Mouse (Mus musculus) layer of hippocampus, postnatal 36 days (tissue): ENCODE results near the gene Sh2d5. TPM values are rescaled to one million over a fixed set of nuclear protein-coding genes. Genes with fewer than 3 reads are reported as not detected.

ENCODE experiments used
- DNase-seq, 2 experiments: peaks; one replicate each; pipeline ENCODE4 v3.0.0; 2022
- total RNA-seq, 2 experiments: library from RNA; stranded (reverse); gene quantifications; 2 replicates each; pipeline ENCODE4 v1.2.3; 2021

Sh2d5 gene
- total RNA-seq: 10 to 100 TPM; 45.3 to 51.4 TPM

GRCm38 (mm10) chr4:138250088-138250960 lies at the start of gene Sh2d5, which contains the start of gene Kif17:
Gene Sh2d5, plus strand, starts transcription at chr4:138250403.
Gene Kif17, plus strand, starts transcription at chr4:138250435.
- DNase-seq: peak; percentile 86 to 87

DNA sequence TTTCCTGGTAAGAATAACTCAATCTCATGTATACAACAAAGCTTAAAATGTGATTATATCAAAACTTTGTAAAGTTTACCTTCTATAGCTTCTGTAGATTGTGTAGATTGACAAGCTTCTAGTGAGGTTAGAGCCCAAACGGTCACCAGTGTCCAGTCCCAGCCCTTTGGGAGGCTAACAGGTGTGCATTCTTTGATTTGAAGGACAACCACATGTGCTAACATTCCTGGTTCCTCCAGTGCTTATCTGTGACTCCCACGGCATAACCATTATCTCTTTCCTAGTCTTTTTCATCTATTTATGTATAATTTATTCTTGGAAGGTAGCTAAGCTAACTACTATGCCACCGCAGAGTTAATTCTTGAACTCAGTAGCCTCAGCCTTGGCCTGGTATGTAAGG lies 49.4 kb upstream of the Sh2d5 start:
- DNase-seq: no peak

- no peak for DNase-seq
Measured at GRCm38 (mm10) chr4:138201696-138202095, 48.5 kb upstream of the Sh2d5 start.

GRCm38 (mm10) chr4:138210116-138210515 lies 40.1 kb upstream of the Sh2d5 start:
- DNase-seq: no peak

- DNase-seq: no peak
Measured at GRCm38 (mm10) chr4:138213861-138214260, 36.3 kb upstream of the Sh2d5 start.

DNA sequence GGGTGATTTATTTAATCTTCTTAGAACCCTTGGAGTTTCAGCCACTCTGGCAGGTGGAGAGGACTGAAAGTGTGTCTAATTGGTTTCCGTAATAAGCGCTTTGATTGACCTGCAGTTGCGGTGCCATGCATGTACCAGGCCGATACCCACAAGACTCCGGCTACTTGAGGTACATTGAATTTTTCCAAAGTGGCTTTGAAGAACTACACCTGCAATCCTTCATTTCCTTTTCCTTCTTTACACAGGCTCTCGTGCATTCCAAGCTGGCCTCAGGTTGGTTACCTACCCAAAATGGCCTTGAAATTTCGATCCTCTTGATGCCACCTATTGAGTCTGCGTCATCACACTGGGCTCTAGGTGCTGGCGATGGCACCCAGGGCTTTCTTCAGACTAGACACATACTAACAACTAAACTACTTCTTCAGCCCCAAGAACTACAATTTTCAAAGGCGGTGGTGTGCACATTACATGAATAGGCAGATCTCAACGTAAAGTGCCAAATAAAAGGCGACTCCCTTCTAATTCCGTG lies 34.5 kb upstream of the Sh2d5 start:
- DNase-seq: no peak

DNA sequence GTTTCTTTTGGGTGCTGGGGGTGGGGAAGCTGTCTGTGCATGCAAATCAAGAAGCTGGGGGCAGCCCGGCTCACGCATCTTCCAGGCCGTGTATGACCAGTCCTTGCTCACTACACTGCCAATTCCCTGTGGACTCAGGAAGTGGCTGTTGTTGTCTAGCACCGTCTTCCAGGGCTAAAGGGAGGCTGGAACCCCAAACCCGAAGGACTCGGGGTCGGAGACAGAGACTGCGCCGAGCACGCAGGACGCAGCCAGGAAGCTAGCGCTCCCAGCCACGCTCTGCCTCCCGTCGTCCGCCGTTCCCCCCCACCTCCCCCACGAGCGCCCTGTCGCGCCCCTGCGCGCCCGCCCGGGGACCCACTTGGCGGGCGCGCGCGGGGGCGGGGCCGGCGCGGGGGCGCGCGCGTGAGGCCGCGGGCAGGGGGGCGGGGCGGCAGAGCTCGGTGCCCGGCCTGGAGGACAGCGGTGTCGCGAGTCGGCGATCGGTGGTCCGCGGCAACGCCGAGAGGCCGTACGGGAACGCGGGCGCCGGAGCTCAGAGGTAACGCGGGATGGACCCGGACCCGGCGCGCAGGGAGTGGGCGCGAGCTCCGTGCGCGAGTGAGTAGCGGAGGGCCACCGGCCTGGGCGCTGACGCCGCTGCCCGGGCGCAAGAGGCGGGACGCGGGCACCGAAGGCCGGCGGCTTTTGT lies 33.9 kb upstream of the Sh2d5 start, which contains the start of gene Hp1bp3:
TSS of gene Hp1bp3 (plus strand) at position 97 of the 691 bp plus-strand sequence.
- DNase-seq: peak; percentile 74 to 76

DNA sequence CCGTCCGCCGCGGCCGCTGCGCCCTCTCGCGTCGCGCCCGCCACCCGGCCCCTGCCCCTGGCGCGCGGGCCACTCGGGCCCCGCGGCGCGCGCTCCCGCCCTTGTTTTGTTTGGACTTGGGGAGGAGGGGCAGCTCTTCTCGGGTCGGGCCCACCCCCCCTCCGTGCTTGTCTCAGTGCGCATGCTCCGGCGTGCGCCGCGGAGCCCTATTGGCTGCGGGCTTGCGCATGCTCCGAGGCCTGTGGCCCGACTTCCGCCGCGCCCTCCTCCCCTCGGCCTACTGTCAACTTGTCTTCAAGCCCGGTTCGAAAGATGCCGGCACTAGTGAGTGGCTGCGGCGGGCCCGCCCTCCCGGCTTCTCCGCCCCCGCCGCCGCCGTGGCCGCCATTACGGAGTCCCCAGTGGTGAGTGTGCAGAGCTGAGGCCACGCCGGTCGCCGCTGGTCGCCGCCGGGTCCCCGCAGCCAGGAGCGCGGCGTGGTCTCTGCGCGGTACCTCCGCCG lies 33.3 kb upstream of the Sh2d5 start:
- peak; percentile 97 for DNase-seq

DNA sequence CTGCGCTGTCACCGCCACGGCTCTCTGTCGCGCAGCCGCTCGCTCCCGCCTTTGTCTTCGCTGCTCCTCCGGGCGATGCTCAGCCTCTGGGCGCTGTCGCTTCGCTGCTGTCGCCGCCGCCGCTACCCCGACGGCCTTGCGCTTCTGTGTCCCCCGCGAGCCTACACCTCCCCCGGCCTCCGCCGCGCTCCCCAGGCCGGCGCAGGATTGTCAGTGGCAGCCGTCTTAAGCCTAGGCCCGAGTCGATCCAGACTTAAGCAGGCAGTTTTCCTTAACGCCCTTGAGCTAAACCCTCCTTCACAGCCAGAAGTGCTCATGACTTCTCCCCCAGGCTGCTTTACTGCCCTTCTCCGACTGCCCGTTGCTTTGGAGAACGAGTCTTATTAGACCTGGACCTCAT lies 32.8 kb upstream of the Sh2d5 start:
- peak in 1 of 2 experiments; percentile 39 for DNase-seq

DNA sequence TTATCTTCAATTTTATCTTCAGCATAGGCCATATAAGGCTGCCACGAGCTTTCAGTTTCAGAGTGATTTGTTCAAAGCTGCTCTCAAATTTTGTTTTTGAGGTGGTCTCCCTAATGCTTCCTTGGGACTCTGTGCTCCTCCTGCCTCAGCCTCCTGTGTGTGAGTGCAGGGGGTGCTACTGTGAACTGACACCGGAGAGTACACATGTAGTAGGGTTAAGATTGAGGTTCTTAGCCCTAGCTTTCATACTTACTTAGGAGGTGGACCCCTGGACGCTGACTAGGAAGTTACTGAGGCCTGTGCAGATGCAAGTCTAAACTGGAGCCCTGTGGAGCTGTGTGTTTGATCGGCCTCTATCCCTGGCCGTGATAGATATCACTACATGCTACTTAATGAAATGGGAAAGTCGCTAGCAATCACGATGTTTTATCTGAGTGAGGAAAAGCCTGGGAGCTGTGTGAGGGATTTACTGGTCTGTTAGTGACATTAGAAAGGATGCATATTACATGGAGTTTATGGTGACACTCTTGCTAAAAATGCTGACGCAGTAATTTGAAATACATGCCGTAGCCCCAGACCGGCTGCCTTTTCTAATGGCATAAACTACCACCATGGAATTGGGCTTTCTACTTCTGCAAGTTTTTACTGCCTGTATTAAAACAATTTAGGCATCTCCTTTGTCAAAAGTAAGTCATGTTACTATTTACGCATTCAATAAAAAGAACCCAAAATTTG lies 32.1 kb upstream of the Sh2d5 start:
- DNase-seq: no peak

- no peak for DNase-seq
Measured at GRCm38 (mm10) chr4:138219331-138219730, 30.9 kb upstream of the Sh2d5 start.

GRCm38 (mm10) chr4:138220761-138221160 lies 29.4 kb upstream of the Sh2d5 start:
- DNase-seq: no peak

DNA sequence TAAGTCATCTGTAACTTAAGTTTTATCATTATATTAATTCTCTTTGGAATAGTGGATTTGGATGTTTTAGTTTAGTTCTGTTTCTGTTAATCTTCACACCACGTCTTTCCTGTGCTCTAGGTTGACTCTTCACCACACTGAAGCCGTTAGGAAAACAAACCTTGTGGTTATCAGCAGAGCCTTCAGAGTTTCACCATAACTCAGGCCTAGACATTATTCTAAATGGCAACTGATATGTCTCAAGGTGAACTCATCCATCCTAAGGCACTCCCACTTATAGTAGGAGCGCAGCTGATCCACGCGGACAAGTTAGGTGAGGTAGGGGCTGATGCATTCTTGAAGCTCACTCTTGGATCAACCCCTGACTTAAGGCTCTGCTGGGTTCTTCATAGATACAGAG lies 28.8 kb upstream of the Sh2d5 start:
- DNase-seq: no peak

GRCm38 (mm10) chr4:138222396-138222795 lies 27.8 kb upstream of the Sh2d5 start:
- DNase-seq: no peak

DNA sequence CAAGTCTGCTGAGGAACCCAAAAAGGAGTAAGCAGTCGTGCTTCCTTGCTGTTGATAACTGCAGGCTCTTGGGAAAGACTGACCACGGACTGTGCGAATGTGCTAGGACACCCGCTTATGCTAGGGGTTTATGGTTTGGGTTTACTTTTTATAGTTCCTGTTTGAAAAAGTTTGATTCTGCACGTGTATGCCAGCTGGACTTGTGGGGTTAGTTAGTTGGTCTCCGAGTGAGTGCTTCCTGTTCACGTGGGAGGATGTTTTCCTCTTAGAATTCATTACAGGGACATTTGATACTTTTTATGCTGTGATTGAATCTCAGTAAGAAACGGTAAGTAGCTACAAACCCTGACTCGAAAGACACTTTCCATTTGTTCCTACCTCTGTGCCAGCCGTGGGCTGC lies 26.6 kb upstream of the Sh2d5 start:
- no peak for DNase-seq

DNA sequence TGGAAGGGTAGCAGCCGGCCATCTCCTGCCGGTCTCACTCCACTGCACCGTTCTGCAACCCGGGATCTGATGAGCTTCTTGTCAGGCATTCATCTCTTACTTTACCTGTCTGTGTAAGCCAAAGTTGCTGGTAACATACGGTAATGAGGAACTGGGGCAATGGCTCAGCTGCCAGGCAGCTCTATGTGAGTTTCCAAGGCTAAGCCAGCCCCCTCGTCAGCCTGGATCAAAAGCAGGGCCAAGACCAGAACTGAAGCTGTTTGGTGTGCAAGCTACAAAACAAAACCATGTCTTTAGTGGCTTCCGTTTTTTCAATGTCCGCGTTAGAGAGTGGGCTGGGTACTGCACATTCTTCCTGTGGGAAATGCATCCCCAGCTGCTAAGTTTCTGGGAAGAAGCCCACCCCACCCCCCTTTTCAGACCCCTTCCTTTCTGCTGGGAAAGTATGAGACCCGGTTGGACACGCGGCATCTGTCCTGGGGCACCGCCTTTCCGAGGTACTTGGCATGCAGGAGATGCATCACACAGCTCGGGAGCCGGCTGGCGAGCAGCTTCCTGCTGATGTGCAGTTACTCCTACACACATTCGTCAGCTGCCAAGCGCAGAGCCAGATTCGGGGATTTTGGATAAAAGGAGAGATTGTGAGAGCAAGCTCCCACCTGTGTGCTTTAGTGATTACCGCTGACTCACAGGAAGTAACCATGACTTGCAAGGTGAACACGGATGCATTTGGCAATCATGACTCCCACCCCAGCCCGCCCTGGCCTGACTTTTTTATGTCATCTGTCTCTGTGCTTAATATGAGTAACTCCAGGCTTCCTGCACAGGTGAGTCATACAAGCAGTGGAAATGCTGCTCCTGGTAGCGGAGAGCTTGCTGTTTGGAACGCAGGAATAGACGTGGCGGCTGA lies 3.2 kb upstream of the Sh2d5 start:
- DNase-seq: peak; percentile 57 to 67

DNA sequence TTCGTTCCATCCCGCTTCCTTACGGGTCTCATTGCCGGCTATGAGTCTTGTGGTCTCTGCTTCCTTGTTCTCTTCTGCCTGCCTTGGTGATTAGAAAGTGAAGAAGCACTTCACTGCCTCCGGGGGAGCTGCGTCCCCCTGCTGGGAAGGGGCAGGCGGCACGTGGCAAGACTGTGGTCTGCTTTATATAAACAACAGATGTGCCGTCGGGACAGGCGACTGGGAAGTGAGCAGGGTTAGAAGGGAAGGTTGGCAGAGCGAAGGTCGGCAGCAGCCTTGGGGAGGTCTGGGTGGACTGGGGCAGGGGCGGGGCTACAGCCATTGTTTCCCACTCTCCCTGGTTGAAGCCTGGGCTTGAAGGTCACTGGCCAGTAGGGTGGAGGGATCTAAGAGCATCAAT lies 1.6 kb downstream of the Sh2d5 start:
- DNase-seq: peak in 1 of 2 experiments; percentile 16

DNA sequence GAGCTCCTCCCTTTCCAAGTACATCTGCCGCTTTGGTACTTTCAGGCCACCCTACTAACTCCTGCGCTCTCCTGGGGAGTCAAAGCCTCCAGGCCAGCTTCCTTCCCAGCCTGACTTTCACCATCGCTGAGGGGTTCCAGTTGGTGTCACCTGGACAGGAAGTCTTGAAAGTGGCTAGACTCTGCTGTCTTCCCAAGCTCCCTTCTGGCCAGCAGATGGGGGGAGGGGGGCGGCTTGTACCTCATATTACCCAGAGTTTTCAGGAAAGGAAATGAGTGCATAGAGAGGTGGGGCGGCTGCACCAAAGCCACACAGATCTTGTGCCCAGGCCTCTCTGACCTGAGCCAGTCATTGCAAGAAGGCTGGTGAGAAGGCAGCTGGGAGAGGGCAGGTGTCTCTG lies 2.0 kb downstream of the Sh2d5 start:
- DNase-seq: no peak

DNA sequence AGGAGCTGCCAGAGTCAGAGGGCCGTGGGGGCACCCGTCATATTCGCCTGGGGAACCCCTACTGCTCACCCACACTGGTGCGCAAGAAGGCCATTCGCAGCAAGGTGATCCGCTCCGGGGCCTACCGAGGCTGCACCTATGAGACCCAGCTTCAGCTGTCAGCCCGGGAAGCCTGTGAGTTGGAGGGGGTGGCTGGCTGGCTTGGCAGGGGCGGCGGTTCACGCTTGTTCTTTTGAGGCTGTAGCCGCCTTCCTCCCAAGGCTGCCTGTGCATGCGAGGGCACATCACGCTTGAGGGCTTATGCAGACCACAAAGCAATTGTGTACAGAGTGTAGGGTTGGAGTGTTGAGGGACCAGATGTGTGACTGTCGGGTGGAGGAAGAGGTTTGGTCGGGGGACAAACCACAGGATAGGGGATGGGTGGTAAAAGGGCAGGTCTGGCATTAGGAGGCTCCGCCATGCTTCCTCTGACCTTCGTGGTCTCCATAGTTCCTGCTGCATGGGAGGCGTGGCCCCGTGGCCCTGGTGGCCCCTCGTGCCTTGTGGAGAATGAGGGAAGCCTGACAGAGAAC lies 7.0 kb downstream of the Sh2d5 start:
- no peak for DNase-seq

GRCm38 (mm10) chr4:138258663-138259062 lies 8.5 kb downstream of the Sh2d5 start:
- DNase-seq: no peak

DNA sequence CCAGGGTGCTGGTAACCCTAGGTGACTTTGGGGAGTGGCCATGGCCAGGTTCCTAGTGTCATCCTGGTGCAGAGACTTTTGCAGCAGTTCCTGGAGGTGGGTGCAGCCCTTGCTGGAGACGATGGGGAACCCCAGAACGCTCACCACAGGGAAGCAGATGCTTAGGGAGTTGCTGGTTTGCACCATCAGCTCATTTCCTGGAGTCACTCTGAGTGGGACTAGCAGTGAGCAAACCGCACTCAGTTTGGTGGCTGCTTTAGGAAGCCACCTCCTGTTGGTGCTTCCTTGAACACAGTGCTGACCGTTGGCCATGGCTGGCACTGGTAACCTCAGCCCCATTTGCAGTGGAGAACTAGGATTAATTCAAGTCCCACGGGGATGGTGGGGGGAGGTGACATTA lies 9.3 kb downstream of the Sh2d5 start:
- no peak for DNase-seq
